Mouse (Mus musculus) heart, postnatal 0 days (tissue): ENCODE results near the gene Foxf1. TPM values are rescaled to one million over a fixed set of nuclear protein-coding genes. Genes with fewer than 3 reads are reported as not detected.

Experiments used
- ATAC-seq: fragments of 200-750 bp; cut with Nextera tagmentation; 2 replicates; pipeline ENCODE4 v1.8.0; 2017; ENCODE audit warnings: low read depth, moderate number of reproducible peaks, moderate library complexity; ENCODE audit not compliant: insufficient read depth
- DNase-seq: peaks from one replicate; pipeline ENCODE4 v3.0.0-alpha.2; 2016; ENCODE audit warnings: low spot score
- H3K27ac ChIP-seq: fragments of 300-500 bp; sonication (generic); 2 replicates; pipeline ENCODE4 v1.5.1; 2014; ENCODE audit warnings: low read depth, mild to moderate bottlenecking
- H3K27me3 ChIP-seq: fragments of 300-500 bp; sonication (generic); 2 replicates; pipeline ENCODE4 v1.6.1; 2014; ENCODE audit warnings: low read length, mixed read lengths; ENCODE audit not compliant: control insufficient read depth, insufficient read depth
- H3K36me3 ChIP-seq: fragments of 300-500 bp; sonication (generic); replicated peaks from 2 replicates; pipeline ENCODE4 v1.6.1; 2014; ENCODE audit warnings: low read length, mixed read lengths; ENCODE audit not compliant: control insufficient read depth, insufficient read depth
- H3K4me1 ChIP-seq: fragments of 300-500 bp; sonication (generic); 2 replicates; pipeline ENCODE4 v1.6.1; 2014; ENCODE audit warnings: antibody characterized with exemption; ENCODE audit not compliant: control insufficient read depth, insufficient read depth
- H3K4me2 ChIP-seq: fragments of 300-500 bp; sonication (generic); 2 replicates; pipeline ENCODE4 v1.6.1; 2014; ENCODE audit warnings: low read depth, mild to moderate bottlenecking, low read length, moderate library complexity
- H3K4me3 ChIP-seq: fragments of 300-500 bp; sonication (generic); 2 replicates; pipeline ENCODE4 v1.5.1; 2014; ENCODE audit warnings: low read depth, low read length
- H3K9ac ChIP-seq: fragments of 300-500 bp; sonication (generic); replicated peaks from 2 replicates; pipeline ENCODE4 v1.6.1; 2014; ENCODE audit warnings: low read depth, low read length, mixed read lengths
- H3K9me3 ChIP-seq: fragments of 300-500 bp; sonication (generic); replicated peaks from 2 replicates; pipeline ENCODE4 v1.6.1; 2016; ENCODE audit warnings: low read length; ENCODE audit not compliant: control insufficient read depth
- CTCF ChIP-seq: IDR thresholded peaks from 2 replicates; pipeline ENCODE4 v1.5.1; 2016; ENCODE audit warnings: antibody characterized with exemption, control low read depth, low read depth
- EP300 ChIP-seq: IDR thresholded peaks from 2 replicates; pipeline ENCODE4 v1.6.1; 2016; ENCODE audit warnings: antibody characterized with exemption, low read depth
- WGBS: fragments of 180-500 bp; shearing (Covaris S2); extraction: QIAGEN DNeasy Blood & Tissue Kit; methylation state at CpG from one replicate; pipeline ENCODE4 v1.1.7; 2014; 5-methylcytosine and 5-hydroxymethylcytosine counted together
- polyA plus RNA-seq: library from polyadenylated mRNA; unstranded; fragments of >200 nt; fragmentation: Nextera tagmentation; extraction: Ambion mirVana; gene quantifications from 2 replicates; pipeline ENCODE4 v1.2.1, GENCODE M21; 2015
- total RNA-seq: library from RNA; depleted of rRNA; stranded (reverse); fragments of >200 nt; gene quantifications from 2 replicates; pipeline ENCODE4 v1.2.3, GENCODE M21; 2014; ENCODE audit warnings: low replicate concordance

The Foxf1 gene
- total and polyA plus RNA-seq, 2 experiments from 2014 or later, result 0.23 to 3.1 TPM

GRCm38 (mm10) chr8:121078721-121079120 is 5.5 kb upstream of the Foxf1 start:
- no peak overlapping the region for H3K9ac ChIP-seq

GRCm38 (mm10) chr8:121079201-121079600 is 5.0 kb upstream of the Foxf1 start:
- no peak for TF ChIP-seq CTCF
- no peak for TF ChIP-seq EP300
- WGBS, result 3% methylated on average over 7 of the region's 7 CpGs
- Histone ChIP-seq H3K9ac (no peak overlapping the region), H3K4me2 (no peak overlapping the region), H3K27me3 (peaks cover 99% of the 10 kb centered on the region), H3K36me3 (no peaks in the 10 kb centered on the region), H3K4me1 (peaks cover 12% of the 10 kb centered on the region; the same call in 1 of the 2 replicates), H3K4me3 (no peak overlapping the region), H3K9me3 (no peaks in the 10 kb centered on the region), H3K27ac (no peak overlapping the region)
- no peak for DNase-seq
- no peak for ATAC-seq

More at GRCm38 (mm10) chr8:121078721-121079120, 5.5 kb upstream of the Foxf1 start:
- Histone ChIP-seq H3K9me3 (no peaks in the 10 kb centered on the region), H3K27ac (no peak overlapping the region), H3K4me3 (no peak overlapping the region), H3K36me3 (no peaks in the 10 kb centered on the region), H3K4me1 (peaks cover 8% of the 10 kb centered on the region; the same call in 1 of the 2 replicates), H3K27me3 (peaks cover 99% of the 10 kb centered on the region), H3K4me2 (no peak overlapping the region)
- ATAC-seq, result no peak
- WGBS, result 7% methylated on average over 14 of the region's 14 CpGs
- TF ChIP-seq EP300 (no peak), CTCF (no peak)
- DNase-seq, result no peak

DNA sequence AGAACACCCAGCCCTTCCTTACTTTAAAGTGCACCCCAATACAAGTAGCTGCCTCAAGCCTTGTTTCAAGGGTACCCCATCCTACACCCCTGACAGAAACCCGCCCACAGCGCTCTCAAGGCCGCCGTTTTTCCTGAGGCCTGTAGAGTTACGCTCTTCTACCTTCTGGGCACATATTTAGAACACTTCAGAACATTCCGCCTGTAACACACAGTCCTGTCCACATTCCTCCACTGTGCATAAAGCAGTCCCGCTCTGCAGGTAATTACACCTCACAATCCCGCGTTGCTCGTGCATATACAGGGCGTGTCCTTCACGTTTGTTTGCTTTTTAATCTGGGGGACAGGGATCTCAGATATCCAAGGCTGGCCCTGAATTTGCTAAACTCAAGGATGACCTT is 4.2 kb upstream of the Foxf1 start:
- no peak for TF ChIP-seq EP300
- TF ChIP-seq CTCF, result no peak
- H3K4me1 ChIP-seq, result peaks cover 16% of the 10 kb centered on the region; the same call in 1 of the 2 replicates
- no peak overlapping the region for H3K27ac ChIP-seq
- H3K4me2 ChIP-seq, result no peak overlapping the region
- WGBS, result 9% methylated on average over 12 of the region's 12 CpGs
- H3K4me3 ChIP-seq, result no peak overlapping the region
- H3K9me3 ChIP-seq, result no peaks in the 10 kb centered on the region
- DNase-seq (no peak), ATAC-seq (no peak)
- H3K9ac ChIP-seq, result no peak overlapping the region
- H3K36me3 ChIP-seq, result no peaks in the 10 kb centered on the region
- H3K27me3 ChIP-seq, result peaks cover 99% of the 10 kb centered on the region

- Histone ChIP-seq H3K9me3 (no peaks in the 10 kb centered on the region), H3K27ac (no peak overlapping the region), H3K36me3 (no peaks in the 10 kb centered on the region), H3K4me1 (peaks cover 16% of the 10 kb centered on the region; the same call in 1 of the 2 replicates), H3K4me3 (no peak overlapping the region), H3K4me2 (no peak overlapping the region), H3K9ac (no peak overlapping the region), H3K27me3 (peaks cover 99% of the 10 kb centered on the region)
- TF ChIP-seq EP300 (no peak), CTCF (no peak)
- 1% methylated on average over 49 of the region's 49 CpGs for WGBS
- no peak for ATAC-seq
- DNase-seq, result no peak
Observed at GRCm38 (mm10) chr8:121080361-121081090, 3.7 kb upstream of the Foxf1 start.

DNA sequence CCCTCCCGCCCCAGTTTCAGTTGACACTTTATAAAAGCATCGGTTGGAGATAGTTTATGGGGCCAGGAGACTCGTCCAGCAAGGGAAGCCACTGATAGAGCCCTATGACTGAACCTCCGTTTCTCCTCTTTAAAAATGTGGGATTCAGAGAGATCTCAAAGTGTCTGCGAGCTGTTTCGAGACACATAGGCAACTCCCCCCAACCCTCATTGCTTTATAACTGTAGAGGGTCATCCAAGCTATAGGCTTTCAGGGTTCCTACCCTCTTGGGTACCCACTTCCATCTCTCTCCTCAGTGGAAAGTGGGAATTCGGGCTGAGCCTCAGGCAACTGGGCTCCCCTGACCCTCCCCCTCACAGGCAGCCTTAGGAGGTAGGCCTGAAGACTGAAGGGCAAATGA is 2.8 kb upstream of the Foxf1 start:
- TF ChIP-seq CTCF (no peak), EP300 (no peak)
- ATAC-seq (no peak), DNase-seq (no peak)
- Histone ChIP-seq H3K4me3 (no peak overlapping the region), H3K4me2 (no peak overlapping the region), H3K27me3 (peaks cover 99% of the 10 kb centered on the region), H3K9ac (no peak overlapping the region), H3K36me3 (no peaks in the 10 kb centered on the region), H3K4me1 (peaks cover 16% of the 10 kb centered on the region; the same call in 1 of the 2 replicates), H3K9me3 (no peaks in the 10 kb centered on the region), H3K27ac (no peak overlapping the region)
- WGBS, result 5% methylated on average over 7 of the region's 7 CpGs
